Mouse (Mus musculus) kidney, embryonic 14.5 days (tissue): Measurements from ENCODE around the gene Nova2. TPM values are rescaled to one million over a fixed set of nuclear protein-coding genes. Genes with fewer than 3 reads are reported as not detected.
A peak's percentile ranks its signal among the peaks of the same experiment; 100 is the strongest.

Experiments
- ATAC-seq: fragments of 200-750 bp; cut with Nextera tagmentation; 2 replicates; pipeline ENCODE4 v1.8.0; 2017; ENCODE audit warnings: moderate number of reproducible peaks, mild to moderate bottlenecking, moderate TSS enrichment, moderate library complexity; ENCODE audit not compliant: low FRiP score, low TSS enrichment
- H3K27ac ChIP-seq: fragments of 300-500 bp; sonication (generic); 2 replicates; pipeline ENCODE4 v1.5.1; 2014; ENCODE audit warnings: low read depth, mild to moderate bottlenecking, low read length, moderate library complexity, mixed read lengths
- H3K27me3 ChIP-seq: fragments of 300-500 bp; sonication (generic); 2 replicates; pipeline ENCODE4 v1.6.1; 2014; ENCODE audit warnings: mild to moderate bottlenecking, low read length; ENCODE audit not compliant: control insufficient read depth, insufficient read depth
- H3K36me3 ChIP-seq: fragments of 300-500 bp; sonication (generic); 2 replicates; pipeline ENCODE4 v1.6.1; 2014; ENCODE audit warnings: low read length, mixed read lengths; ENCODE audit not compliant: control insufficient read depth, insufficient read depth
- H3K4me1 ChIP-seq: fragments of 300-500 bp; sonication (generic); 2 replicates; pipeline ENCODE4 v1.6.1; 2014; ENCODE audit warnings: low read length, mixed read lengths; ENCODE audit not compliant: control insufficient read depth, insufficient read depth
- H3K4me2 ChIP-seq: fragments of 300-500 bp; sonication (generic); replicated peaks from 2 replicates; pipeline ENCODE4 v1.6.1; 2014; ENCODE audit warnings: low read depth, mild to moderate bottlenecking, low read length
- H3K4me3 ChIP-seq: fragments of 300-500 bp; sonication (generic); 2 replicates; pipeline ENCODE4 v1.5.1; 2014; ENCODE audit warnings: mild to moderate bottlenecking, low read length
- H3K9ac ChIP-seq: fragments of 300-500 bp; sonication (generic); 2 replicates; pipeline ENCODE4 v1.6.1; 2014; ENCODE audit warnings: low read depth, mild to moderate bottlenecking, low read length, moderate library complexity
- H3K9me3 ChIP-seq: fragments of 300-500 bp; sonication (generic); 2 replicates; pipeline ENCODE4 v1.6.1; 2016; ENCODE audit warnings: low read length; ENCODE audit not compliant: control insufficient read depth
- WGBS: fragments of 180-500 bp; shearing (Covaris S2); extraction: QIAGEN DNeasy Blood & Tissue Kit; methylation state at CpG from one replicate; pipeline ENCODE4 v1.1.7; 2014; 5-methylcytosine and 5-hydroxymethylcytosine counted together
- polyA plus RNA-seq: library from polyadenylated mRNA; unstranded; fragments of >200 nt; fragmentation: Nextera tagmentation; extraction: Ambion mirVana; gene quantifications from 2 replicates; pipeline ENCODE4 v1.2.1, GENCODE M21; 2014

Nova2 gene
- polyA plus RNA-seq, 1 experiment from 2014 or later: 0.96 TPM

GRCm38 (mm10) chr7:18987747-18988146, 62.1 kb downstream of the Nova2 start:
- no peaks in the 10 kb centered on the region for H3K36me3 ChIP-seq
- 77% methylated on average over 13 of the region's 13 CpGs for WGBS
- H3K9ac ChIP-seq: no peak overlapping the region
- no peaks in the 10 kb centered on the region for H3K9me3 ChIP-seq
- H3K4me3 ChIP-seq: no peak overlapping the region
- H3K4me1 ChIP-seq: peaks cover 6% of the 10 kb centered on the region; the same call in 1 of the 2 replicates
- H3K27ac ChIP-seq: no peak overlapping the region
- no peak overlapping the region for H3K4me2 ChIP-seq
- no peak for ATAC-seq
- H3K27me3 ChIP-seq: peaks cover 8% of the 10 kb centered on the region

GRCm38 (mm10) chr7:18988780-18989179, 63.1 kb downstream of the Nova2 start:
- no peak overlapping the region for H3K9ac ChIP-seq
- H3K4me2 ChIP-seq: no peak overlapping the region
- no peak overlapping the region for H3K4me3 ChIP-seq
- no peak overlapping the region for H3K27ac ChIP-seq
- 0 out of 2 replicates have a peak, but pooled peaks cover 3% of the 10 kb centered on the region for H3K36me3 ChIP-seq
- no peak for ATAC-seq
- WGBS: 71% methylated on average over 6 of the region's 6 CpGs
- H3K27me3 ChIP-seq: peaks cover 8% of the 10 kb centered on the region
- H3K4me1 ChIP-seq: peaks cover 6% of the 10 kb centered on the region; the same call in 1 of the 2 replicates
- no peaks in the 10 kb centered on the region for H3K9me3 ChIP-seq

GRCm38 (mm10) chr7:18989995-18990394, 64.3 kb downstream of the Nova2 start:
- Histone ChIP-seq H3K4me2 (peak overlapping the region; percentile 84), H3K27ac (peak overlapping the region; percentile 69; the same call in 1 of the 2 replicates), H3K9ac (no peak overlapping the region), H3K9me3 (no peaks in the 10 kb centered on the region), H3K27me3 (peaks cover 8% of the 10 kb centered on the region), H3K4me1 (peaks cover 6% of the 10 kb centered on the region; the same call in 1 of the 2 replicates), H3K36me3 (0 out of 2 replicates have a peak, but pooled peaks cover 4% of the 10 kb centered on the region), H3K4me3 (peak overlapping the region; percentile 52)
- WGBS: 13% methylated on average over 5 of the region's 5 CpGs
- no peak for ATAC-seq

GRCm38 (mm10) chr7:18990601-18991295, 65.1 kb downstream of the Nova2 start, which contains the start of gene Mypop:
Gene Mypop (plus strand): TSS chr7:18991245.
- peak; percentile 95 for ATAC-seq
- WGBS: under 1% methylated on average over 36 of the region's 37 CpGs
- Histone ChIP-seq H3K27ac (peak within 1 kb of the TSS; percentile 69), H3K4me2 (peak within 1 kb of the TSS; percentile 84), H3K27me3 (peaks cover 8% of the 10 kb centered on the region), H3K36me3 (0 out of 2 replicates have a peak, but pooled peaks cover 4% of the 10 kb centered on the region), H3K9ac (peak within 1 kb of the TSS; percentile 58), H3K9me3 (no peaks in the 10 kb centered on the region), H3K4me3 (peak within 1 kb of the TSS; percentile 52), H3K4me1 (peaks cover 9% of the 10 kb centered on the region; the same call in 1 of the 2 replicates)

- Histone ChIP-seq H3K9ac (peak overlapping the region; percentile 58), H3K4me1 (peaks cover 9% of the 10 kb centered on the region; the same call in 1 of the 2 replicates), H3K36me3 (0 out of 2 replicates have a peak, but pooled peaks cover 4% of the 10 kb centered on the region), H3K27ac (no peak overlapping the region), H3K4me3 (peak overlapping the region; percentile 52), H3K27me3 (peaks cover 8% of the 10 kb centered on the region), H3K4me2 (peak overlapping the region; percentile 84), H3K9me3 (no peaks in the 10 kb centered on the region)
- WGBS: 1% methylated on average over 58 of the region's 59 CpGs
- peak; percentile 1; the same call in 1 of the 2 replicates for ATAC-seq
Observed at GRCm38 (mm10) chr7:18991660-18992293, 66.1 kb downstream of the Nova2 start.

- H3K4me3 ChIP-seq: peak overlapping the region; percentile 52
- H3K4me2 ChIP-seq: peak overlapping the region; percentile 84
- WGBS: 3% methylated on average over 31 of the region's 31 CpGs
- peaks cover 9% of the 10 kb centered on the region; the same call in 1 of the 2 replicates for H3K4me1 ChIP-seq
- H3K36me3 ChIP-seq: 0 out of 2 replicates have a peak, but pooled peaks cover 4% of the 10 kb centered on the region
- no peak overlapping the region for H3K27ac ChIP-seq
- H3K27me3 ChIP-seq: peaks cover 8% of the 10 kb centered on the region
- H3K9me3 ChIP-seq: no peaks in the 10 kb centered on the region
- peak overlapping the region; percentile 58 for H3K9ac ChIP-seq
- no peak for ATAC-seq
Observed at GRCm38 (mm10) chr7:18992294-18992675, 66.6 kb downstream of the Nova2 start.

- Histone ChIP-seq H3K27ac (no peak overlapping the region), H3K36me3 (0 out of 2 replicates have a peak, but pooled peaks cover 4% of the 10 kb centered on the region), H3K9me3 (no peaks in the 10 kb centered on the region), H3K27me3 (peaks cover 8% of the 10 kb centered on the region), H3K4me3 (peak overlapping the region; percentile 52; the same call in 1 of the 2 replicates), H3K4me1 (peaks cover 9% of the 10 kb centered on the region; the same call in 1 of the 2 replicates), H3K4me2 (no peak overlapping the region), H3K9ac (no peak overlapping the region)
- WGBS: 82% methylated on average over 5 of the region's 5 CpGs
- ATAC-seq: no peak
Observed at GRCm38 (mm10) chr7:18993036-18993435, 67.3 kb downstream of the Nova2 start.

- Histone ChIP-seq H3K4me1 (peaks cover 11% of the 10 kb centered on the region), H3K9me3 (no peaks in the 10 kb centered on the region), H3K27me3 (no peaks in the 10 kb centered on the region), H3K9ac (no peak overlapping the region), H3K36me3 (no peaks in the 10 kb centered on the region), H3K4me2 (no peak overlapping the region), H3K27ac (no peak overlapping the region), H3K4me3 (no peak overlapping the region)
- no peak for ATAC-seq
- 45% methylated on average over 9 of the region's 9 CpGs for WGBS
Observed at GRCm38 (mm10) chr7:18998835-18999234, 73.1 kb downstream of the Nova2 start.
